Mouse (Mus musculus): ENCODE data around the gene Topors. TPM values are rescaled to one million over a fixed set of nuclear protein-coding genes. Genes with fewer than 3 reads are reported as not detected.

Gene Topors
- total RNA-seq, 2 experiments from 2014 or later = 16.6 to 18.5 TPM

DNA sequence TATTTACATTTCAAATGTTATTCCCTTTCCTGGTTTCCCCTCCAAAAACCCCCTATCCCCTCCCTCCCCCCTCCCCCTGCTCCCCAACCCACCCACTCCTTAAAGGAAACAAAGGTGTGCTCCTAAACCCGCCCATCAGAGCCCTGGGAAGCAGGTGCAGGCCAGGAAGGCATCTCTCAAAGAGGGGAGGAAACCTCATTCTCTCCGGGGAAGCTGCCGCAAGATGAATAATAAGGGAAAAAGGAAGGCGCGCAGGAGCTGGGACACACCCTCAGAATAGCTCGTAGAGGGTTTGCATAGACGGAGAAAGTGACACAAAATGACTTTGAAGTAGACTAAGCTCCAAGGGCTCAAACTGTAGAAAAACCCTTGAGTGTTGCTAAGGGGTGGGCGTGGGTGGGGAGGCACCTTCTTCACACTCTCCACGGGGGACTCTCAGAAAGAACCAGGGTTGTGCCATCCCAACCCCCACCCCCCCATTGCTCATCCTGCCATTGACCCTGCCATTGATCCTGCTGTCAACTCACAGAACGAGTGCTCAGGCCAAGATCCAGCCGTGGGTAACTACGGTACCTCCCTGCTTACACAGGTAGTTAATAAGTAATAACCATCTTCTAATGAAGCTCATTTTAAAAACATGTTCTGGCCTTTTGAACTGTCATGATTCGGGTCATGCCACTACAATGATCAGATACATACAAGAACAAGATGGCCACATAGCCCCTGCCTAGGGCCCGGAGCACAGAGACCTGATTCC lies 48.5 kb downstream of the Topors start:
- DNase-seq (ENCODE audit: low spot score in 2 of 2) = no peak
- intact Hi-C loops (cut with DNase I) = no loop called here

DNA sequence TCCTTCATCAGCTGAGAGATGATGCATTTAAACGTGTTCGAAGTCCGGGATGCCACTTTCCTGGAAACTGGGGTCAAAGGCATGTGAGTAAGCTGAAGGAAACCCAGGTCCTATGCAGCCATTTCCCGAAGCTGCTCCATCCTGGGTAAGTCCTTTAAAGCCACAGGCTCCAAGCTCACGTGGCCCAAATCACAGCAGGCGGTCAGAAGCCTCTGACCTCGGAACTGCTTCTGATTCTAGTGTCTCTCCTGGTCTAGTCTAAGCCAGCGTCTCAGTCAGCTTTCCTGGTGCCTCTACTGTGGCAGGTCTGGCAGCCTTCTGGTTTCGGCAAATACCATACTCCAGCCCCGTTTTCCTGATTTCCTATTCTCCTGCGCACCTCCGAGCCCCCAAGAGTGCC lies 49.2 kb downstream of the Topors start:
- DNase-seq (ENCODE audit: low spot score in 2 of 2) = no peak
- intact Hi-C loops (cut with DNase I) = no loop called here

DNA sequence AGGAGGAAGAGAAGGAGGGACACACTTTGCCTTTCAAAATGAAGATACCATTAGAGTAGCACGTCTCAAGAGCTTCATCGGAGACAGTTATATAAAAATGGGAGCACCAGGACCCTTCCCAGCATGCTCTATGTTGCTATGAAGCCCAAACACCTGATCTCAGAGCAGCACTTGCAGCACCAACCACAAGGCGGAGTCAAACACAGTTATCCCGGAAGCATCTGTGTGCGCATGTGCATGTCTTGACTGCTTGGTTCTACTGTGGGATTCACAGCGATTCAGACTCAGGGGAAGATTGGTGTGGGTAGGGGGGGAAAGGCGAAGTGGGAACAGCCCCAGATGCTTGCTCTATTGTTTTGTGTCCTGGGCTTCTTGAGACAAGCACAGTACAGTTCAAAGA lies 51.3 kb downstream of the Topors start:
- intact Hi-C loops (cut with DNase I) = no loop called here
- DNase-seq (ENCODE audit: low spot score in 2 of 2) = peak in 1 of 2 experiments; percentile 62

DNA sequence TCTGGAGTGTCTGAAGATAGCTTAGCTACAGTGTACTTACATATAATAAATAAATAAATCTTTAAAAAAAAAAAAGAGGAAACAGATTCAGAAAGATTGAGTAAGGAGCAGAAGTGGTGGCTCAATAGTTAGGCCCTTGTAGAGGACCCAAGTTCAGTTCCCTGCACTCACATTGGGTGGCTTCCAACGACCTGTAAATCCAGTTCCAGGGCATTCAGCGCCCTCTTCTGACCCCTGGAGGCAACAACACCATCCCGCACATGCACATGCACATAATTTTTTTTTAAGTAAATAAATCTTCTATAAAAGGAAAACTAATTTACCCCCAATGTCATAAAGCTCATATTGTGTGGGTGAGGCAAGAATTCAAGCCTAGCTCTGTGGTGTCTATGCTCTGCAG lies 51.7 kb downstream of the Topors start:
- intact Hi-C loops (cut with DNase I) = no loop called here
- DNase-seq (ENCODE audit: low spot score in 2 of 2) = no peak

DNA sequence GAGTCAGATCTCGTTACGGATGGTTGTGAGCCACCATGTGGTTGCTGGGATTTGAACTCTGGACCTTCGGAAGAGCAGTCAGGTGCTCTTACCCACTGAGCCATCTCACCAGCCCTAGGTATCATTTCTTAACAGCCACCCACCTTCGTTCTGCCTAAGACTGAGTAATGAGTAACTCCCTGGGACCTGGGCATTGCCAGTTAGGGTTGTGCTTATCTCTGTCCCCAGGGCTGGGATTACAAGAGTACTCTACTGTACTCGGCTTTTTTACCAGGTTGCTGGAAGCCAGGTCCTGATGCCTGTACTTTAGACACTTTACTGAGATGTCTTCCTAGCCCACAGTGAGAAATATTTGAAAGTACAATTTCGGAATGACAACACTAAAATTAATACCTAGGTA lies 57.5 kb downstream of the Topors start:
- intact Hi-C loops (cut with DNase I) = no loop called here
- no peak for DNase-seq (ENCODE audit: low spot score in 2 of 2)

Other genes starting within 250 kb of the Topors start
- gene Aco1, start 126.8 kb downstream of the Topors start, total RNA-seq (2021) = 10 to 100 TPM; 34.6 to 37.2 TPM
- gene Ddx58, start 30.0 kb downstream of the Topors start, total RNA-seq (2021) = 1 to 10 TPM; 3.1 to 5.1 TPM
- 10 to 100 TPM; 10.5 to 11.6 TPM for gene Smim27, start 271 bp downstream of the Topors start, total RNA-seq (2021)
- gene Ndufb6, start 9.6 kb upstream of the Topors start, total RNA-seq (2021) = 100 to 1,000 TPM; 207 to 219 TPM
- 10 to 100 TPM; 16.5 to 21.1 TPM for gene Tmem215, start 202.3 kb upstream of the Topors start, total RNA-seq (2021)

Measured in left cerebral cortex, postnatal 14 days (tissue).